Mouse (Mus musculus) frontal cortex, postnatal 25 days (tissue): ENCODE measurements at regions not wholly inside any gene's neighbourhood (a gene's known extent, or its start where the extent isn't known, plus 50 kb on each side); places are given as distances from the start of the nearest gene placed in this dataset.

Experiments
- DNase-seq, 2 experiments: peaks; one replicate each; pipeline ENCODE4 v3.0.0; 2022; ENCODE audit warnings: low spot score in 2 of 2

DNA sequence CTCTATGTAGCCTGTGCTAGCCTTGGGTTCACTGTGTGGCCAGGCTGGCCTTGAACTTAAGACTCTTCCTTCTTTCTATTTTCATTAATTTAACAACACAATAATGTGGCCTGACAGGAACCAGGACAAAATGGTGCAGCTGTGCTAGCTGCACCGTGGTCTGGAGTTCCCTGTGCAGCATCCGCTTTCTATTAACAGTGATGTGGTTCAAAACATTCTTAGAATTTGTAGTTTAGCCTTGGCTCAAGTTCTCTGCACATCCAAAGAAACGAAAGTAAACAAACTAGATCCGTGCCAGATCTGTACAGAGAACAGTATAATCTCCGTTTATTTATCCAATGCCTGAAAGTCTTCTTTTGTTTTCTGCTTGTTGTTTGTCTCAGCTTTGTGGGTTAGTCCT lies 88.5 kb downstream of the Irx1 start:
- no peak for DNase-seq

- DNase-seq: no peak
These were observed 94.8 kb downstream of the Irx1 start for GRCm38 (mm10) chr13:71868763-71869162.

- DNase-seq: peak in 1 of 2 experiments; percentile 7
These were observed 110.0 kb downstream of the Irx1 start for GRCm38 (mm10) chr13:71853426-71854025.

DNA sequence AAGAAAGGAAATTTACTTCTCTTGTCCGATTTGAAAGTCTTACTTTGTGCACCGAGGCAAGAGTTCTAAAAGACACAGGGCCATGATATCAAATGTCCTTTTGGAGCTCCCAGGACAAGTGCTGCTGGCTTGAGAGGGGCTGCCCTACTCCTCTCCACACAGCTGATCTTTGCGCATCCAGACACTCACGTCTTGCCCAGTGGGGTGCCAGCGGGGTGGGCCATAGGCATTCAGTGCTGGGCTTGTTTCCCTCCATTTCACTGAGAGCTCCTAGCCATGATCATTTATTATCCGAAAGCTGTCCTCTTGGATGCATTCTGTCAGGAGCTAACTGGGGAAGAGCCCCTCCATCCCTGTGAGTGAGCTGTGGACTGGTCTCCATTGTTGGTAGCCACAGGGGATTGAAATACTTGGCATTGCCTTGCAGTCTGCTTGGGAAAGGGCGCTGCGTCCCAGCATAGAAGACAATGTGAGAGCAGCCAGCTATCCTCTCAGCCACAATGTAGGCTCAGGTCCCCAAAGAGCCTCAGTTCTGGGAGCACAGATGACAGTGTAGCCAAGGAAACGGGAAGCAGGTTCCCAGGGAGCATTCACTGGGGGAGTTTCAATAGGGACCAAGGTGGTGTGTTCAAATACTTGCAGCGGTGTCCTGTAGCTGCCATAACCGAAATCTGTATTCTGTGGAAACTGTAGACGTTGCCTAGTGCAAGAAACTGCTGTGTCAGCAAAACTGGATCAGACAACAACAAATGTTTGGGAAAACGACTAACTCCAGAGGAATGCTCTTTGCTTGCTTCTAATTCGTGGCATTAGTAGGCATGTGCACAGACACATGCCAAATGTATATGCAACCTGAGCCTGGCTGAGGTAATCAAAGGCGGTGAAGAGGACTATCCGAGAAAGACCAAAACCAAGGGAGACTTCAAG lies 159.2 kb downstream of the Irx1 start:
- DNase-seq: no peak

- DNase-seq: no peak
These were observed 165.2 kb downstream of the Irx1 start for GRCm38 (mm10) chr13:71798288-71798687.

GRCm38 (mm10) chr13:71784740-71785139 lies 178.8 kb downstream of the Irx1 start:
- DNase-seq: no peak

- no peak for DNase-seq
These were observed 216.2 kb downstream of the Irx1 start for GRCm38 (mm10) chr13:71747003-71747965.

DNA sequence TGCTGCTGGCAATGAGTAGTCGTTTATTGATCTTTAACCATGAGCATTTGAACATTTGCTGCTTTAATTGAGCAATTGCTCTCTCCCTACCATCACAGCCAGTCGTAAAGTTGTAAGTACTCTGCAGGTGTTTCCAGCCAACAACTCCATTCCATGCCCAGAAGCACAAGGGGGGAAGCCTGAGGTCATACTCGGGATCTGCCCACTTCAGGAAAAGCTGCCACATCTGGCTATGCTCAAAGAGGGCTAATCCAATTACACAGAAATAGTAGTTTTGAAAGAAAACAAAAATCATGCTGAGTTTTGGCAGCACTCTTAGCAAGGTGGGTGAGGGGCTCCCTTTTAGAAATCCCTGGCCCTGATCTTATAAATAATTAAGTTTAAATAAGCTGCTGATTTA lies 217.0 kb downstream of the Irx1 start:
- DNase-seq: no peak

- DNase-seq: no peak
These were observed 226.6 kb downstream of the Irx1 start for GRCm38 (mm10) chr13:71736821-71737345.

DNA sequence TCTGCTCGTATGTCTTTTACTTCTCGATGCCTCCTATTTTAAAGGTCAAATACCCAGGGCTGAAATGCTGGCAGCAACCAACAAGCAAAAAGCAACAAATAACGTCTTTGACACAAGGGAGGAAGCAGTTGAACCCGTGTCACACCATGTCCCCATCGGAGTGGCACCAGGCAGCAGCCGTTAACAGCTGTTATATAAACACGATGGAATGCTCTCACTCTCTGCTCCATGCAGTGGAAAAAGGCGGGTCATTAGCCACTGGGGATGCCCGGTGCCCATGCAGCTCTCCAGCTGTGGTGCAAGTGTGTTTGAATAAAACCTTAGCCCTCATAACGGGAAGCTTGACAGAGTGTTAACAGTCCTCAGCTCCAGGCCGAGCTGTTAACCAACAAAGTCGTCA lies 229.3 kb downstream of the Irx1 start:
- no peak for DNase-seq

DNA sequence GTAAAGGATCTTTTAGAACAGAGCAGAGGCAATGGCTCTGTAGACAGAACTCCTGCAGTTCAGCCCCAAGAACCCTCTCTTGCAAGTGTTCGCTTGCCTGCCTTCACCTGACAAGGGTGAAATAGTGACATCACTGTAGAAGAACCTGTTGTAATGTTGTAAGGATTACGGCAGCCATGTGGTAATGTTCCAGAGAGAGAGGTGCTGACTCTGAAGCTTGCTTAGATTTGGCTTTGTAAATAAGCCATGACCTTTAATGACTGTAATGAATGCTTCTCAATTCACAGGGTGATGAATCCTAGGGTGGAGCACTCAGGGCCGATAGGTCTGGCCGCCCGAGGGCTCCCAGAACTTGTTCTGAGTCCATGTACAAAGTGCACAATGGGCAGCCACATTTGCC lies 230.2 kb downstream of the Irx1 start:
- DNase-seq: no peak

DNA sequence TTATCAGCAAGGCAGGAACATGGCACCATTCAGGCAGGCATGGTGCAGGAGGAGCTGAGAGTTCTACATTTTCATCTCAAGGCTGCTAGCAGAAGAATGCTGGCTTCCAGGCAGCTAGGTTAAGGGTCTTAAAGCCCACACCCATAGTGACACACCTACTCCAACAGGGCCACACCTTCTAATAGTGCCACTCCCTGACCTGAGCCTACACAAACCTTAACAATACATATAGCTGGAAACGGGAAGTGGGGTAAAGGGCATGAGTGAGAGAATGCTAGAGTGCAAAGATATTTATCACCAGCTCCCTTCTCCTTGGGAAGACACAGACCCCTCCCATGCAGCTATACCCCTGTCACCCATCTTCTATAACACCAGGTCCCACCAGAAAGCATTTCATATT lies 230.6 kb downstream of the Irx1 start:
- DNase-seq: no peak

- no peak for DNase-seq
These were observed 273.3 kb downstream of the Irx1 start for GRCm38 (mm10) chr13:71690069-71690817.

DNA sequence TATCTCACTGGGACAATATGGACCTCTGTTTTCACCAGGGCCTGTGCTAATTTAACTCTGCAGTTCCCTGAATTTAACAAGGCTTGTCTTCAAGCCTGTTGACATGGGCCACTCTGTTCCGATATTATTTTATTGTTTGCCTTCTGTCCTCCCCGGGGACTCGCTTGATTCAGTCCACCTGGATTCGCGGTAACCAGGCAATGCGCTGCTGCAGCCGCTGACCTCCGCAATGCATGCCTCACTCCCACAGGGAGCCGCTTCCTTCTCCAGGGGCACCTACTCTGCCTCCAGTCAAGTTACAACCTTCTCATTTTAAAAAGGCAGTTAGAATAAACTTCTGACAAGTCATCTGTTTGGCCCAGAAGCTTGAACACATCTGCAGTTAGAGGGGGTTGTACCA lies 274.3 kb downstream of the Irx1 start:
- no peak for DNase-seq

DNA sequence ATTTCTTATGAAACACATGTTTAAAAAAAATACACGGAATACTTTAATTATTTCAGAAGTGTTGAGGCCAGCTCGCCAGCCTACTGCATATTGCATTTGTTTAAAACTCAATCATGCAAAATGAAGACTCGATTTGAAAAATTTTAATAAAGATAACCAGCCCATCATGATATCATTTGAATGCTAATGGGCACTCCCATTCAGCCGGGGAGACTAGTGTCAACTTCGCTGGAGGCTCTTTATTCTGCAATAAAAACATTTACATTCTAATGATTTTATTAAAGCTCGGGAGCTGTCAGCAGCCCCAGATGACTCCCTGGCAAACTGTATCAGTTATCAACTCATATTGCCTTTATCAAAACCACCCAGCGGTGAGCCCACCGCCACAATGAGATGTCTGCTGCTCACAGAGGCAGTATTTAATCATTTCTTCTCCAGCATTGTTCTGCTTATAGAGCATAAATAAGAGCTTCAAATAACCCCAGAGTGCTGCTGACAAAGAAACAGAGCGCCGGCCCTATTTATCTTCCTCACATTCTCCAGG lies 287.4 kb downstream of the Irx1 start:
- DNase-seq: no peak

DNA sequence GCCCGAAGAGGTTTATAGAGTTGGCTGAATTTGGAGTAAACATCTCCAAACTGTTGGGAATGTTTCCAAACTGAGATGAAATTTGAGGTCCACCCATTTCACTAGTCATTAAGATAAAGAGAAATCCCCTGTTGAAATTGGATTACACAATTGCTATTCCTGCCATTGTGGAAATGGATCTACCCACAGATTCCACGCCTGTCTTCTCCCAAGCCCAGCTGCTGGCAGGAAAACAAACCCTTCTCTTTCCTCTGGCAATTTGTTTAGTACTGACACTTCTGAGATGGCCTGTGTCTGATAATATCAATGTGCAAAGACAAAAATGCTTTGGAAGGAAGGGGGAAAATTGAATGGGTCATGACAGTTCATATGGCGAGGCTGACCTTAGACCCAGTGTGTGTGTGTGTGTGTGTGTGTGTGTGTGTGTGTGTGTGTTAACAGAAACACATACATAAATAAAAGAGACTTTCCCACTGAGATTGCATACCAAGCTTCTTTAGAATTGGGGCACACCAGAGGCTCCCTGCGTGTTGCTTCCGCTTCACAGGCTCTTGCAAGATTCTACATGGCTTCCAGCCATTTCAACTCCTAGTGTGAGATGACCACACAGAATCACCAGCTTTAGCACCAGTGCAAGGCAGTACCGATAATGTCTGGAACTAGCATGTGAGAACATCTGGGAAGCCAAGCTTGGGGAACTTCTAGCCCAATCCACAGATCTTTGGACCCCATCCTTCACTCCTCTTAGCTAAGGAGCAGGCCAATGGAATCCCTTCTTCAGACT lies 293.4 kb downstream of the Irx1 start:
- DNase-seq: no peak

- no peak for DNase-seq
These were observed 295.3 kb downstream of the Irx1 start for GRCm38 (mm10) chr13:71668256-71668655.

DNA sequence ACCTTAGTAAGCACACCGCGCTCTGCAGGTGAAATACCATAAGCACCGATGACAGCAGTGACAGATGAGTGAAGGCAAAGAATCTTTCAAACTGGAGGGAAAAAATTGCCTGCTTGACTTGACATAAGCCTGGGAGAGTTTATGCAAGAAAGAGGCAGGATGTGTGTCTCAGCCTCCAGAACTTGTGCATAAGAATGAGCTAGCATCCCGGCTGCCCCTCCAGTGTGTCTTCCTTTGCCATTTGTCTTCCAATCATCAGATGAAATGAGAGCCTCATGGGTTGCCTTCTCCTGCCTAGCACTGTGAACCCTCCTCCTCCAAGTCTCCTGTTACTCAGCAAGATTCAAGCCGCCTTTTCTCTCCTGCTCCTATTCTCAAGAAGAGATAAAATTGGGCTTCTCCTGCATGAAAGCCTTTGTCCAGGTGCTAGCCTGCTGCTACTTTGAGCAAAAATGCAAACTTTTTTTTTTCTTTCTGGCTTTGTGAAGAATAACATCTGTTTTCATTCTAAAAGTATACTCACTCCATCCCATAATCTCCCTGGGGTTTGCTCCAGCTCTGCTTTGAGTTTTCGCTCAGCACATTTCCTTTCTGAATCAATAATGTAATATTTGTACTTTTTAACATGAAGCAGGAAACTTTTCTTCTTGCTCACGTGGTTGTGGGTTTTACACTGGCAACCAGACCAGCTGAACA lies 298.2 kb downstream of the Irx1 start:
- DNase-seq: no peak

GRCm38 (mm10) chr13:71657898-71658297 lies 305.6 kb downstream of the Irx1 start:
- no peak for DNase-seq
